Mouse (Mus musculus): ENCODE results near the gene Zwint.

- TF ChIP-seq EP300 (optimal IDR thresholded peaks at IDR 0.05) (no peak), CTCF (IDR thresholded peaks at IDR 0.05; ENCODE audit: low read depth) (no peak)
Measured at GRCm38 (mm10) chr10:72679086-72679485, 24.4 kb downstream of the Zwint start.
